In the genomic region with DNA sequence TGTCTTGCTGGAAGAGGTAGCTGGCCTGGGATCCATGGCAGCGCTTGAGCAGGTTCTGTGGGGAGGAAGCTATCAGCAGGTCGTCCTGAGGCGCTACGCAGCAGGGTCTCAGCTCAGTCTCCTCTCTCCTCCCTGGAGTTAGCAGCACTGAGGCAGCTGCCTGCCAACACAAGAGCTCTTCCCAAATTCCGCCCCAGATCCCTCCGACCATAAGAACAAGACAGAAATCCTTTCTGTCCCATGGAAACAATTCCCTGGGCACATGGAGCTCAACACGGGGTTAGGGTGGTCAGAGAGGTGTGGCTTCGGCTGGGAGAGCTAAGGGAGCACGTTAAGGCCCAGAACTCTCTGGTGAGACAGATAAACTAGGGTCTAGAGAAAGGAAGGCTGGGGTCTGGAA, we compare ENCODE assay signal across 25 mouse cellular contexts. TPM values are rescaled to one million over a fixed set of nuclear protein-coding genes. Genes with fewer than 3 reads are reported as not detected.
DNase-seq lines count a peak whose midpoint lies in the region; ATAC-seq and TF ChIP-seq lines count a peak whose summit lies in the region.
"Had no signal": no experiment of that assay in that cellular context is flagged by ENCODE, and none has a peak within 500 bp of the region (broad histone marks: within the 10 kb centered on the region; RNA-seq: fewer than 3 reads in every experiment).

No protein-coding gene starts in this region.

- no peak for DNase-seq in forebrain, embryonic 10.5 days (ENCODE audit: extremely low spot score, low spot score)
- peak; percentile 59 for DNase-seq in R1 (ENCODE audit: low read depth, low spot score)
- no peak for DNase-seq in natural killer cell, adult 2 months (ENCODE audit: low spot score in 2 of 2)
- no peak for DNase-seq in MN1 (ENCODE audit: low spot score)
- DNase-seq: adrenal gland, adult 8-10 months; adrenal gland, postnatal 25 days; cerebellum, adult 11-12 months; cerebellum, adult 8-10 months; cerebellum, postnatal 36 days; embryo, embryonic 11 days; gastrocnemius, postnatal 25 days; heart, adult 18-20 months; heart, postnatal 14 days; heart, postnatal 4 days had no signal

- TF ChIP-seq CTCF in E14TG2a.4 (conservative IDR thresholded peaks at IDR 0.05; ENCODE audit: low read length), result no peak

- ATAC-seq in forebrain, embryonic 12.5 days (ENCODE audit: low FRiP score), result no peak
- ATAC-seq: activated CD4-positive, CD25-positive, alpha-beta regulatory T cell, adult 4 months; forebrain, embryonic 15.5 days; hindbrain, postnatal 0 days; Patski had no signal

- peaks cover 23% of the 10 kb centered on the region for H3K36me3 ChIP-seq in forebrain, embryonic 10.5 days (replicated peaks)
- H3K36me3 ChIP-seq in forebrain, embryonic 12.5 days (replicated peaks), result peaks cover 8% of the 10 kb centered on the region; the same call in 1 of the 2 replicates
- H3K36me3 ChIP-seq in E14TG2a.4 (ENCODE audit: insufficient read depth, low read length), result peaks cover 78% of the 10 kb centered on the region
- H3K36me3 ChIP-seq: forebrain, embryonic 15.5 days had no signal

- no peaks in the 10 kb centered on the region for H3K4me1 ChIP-seq in forebrain, embryonic 10.5 days
- H3K4me1 ChIP-seq in forebrain, embryonic 12.5 days, result no peaks in the 10 kb centered on the region
- peaks cover 59% of the 10 kb centered on the region for H3K4me1 ChIP-seq in E14TG2a.4 (replicated peaks; ENCODE audit: low read depth, low read length)
- H3K4me1 ChIP-seq: forebrain, embryonic 15.5 days; heart, embryonic 12.5 days; heart, embryonic 15.5 days had no signal

- H3K27ac ChIP-seq in forebrain, embryonic 10.5 days, result 0 out of 2 replicates have a peak overlapping the region, but pooled peaks have one; percentile 12
- H3K27ac ChIP-seq in forebrain, embryonic 12.5 days, result no peak overlapping the region
- H3K27ac ChIP-seq: forebrain, embryonic 15.5 days; heart, embryonic 15.5 days; hindbrain, embryonic 14.5 days; hindbrain, postnatal 0 days had no signal

- H3K4me2 ChIP-seq in forebrain, embryonic 12.5 days, result no peak overlapping the region
- H3K4me2 ChIP-seq: forebrain, embryonic 15.5 days; heart, embryonic 12.5 days; heart, embryonic 15.5 days; hindbrain, embryonic 14.5 days had no signal

- no peaks in the 10 kb centered on the region for H3K9me3 ChIP-seq in forebrain, embryonic 10.5 days
- H3K9me3 ChIP-seq in forebrain, embryonic 12.5 days, result no peaks in the 10 kb centered on the region
- H3K9me3 ChIP-seq in E14TG2a.4 (ENCODE audit: low read length), result no peaks in the 10 kb centered on the region
- H3K9me3 ChIP-seq: forebrain, embryonic 15.5 days; heart, embryonic 12.5 days had no signal

- WGBS in forebrain, embryonic 10.5 days, result 84% methylated on average over 9 of the region's 9 CpGs
- WGBS in forebrain, embryonic 12.5 days, result 81% methylated on average over 9 of the region's 9 CpGs

- H3K27me3 ChIP-seq in forebrain, embryonic 10.5 days (ENCODE audit: poor library complexity, severe bottlenecking), result no peaks in the 10 kb centered on the region
- no peaks in the 10 kb centered on the region for H3K27me3 ChIP-seq in forebrain, embryonic 12.5 days
- no peaks in the 10 kb centered on the region for H3K27me3 ChIP-seq in E14TG2a.4 (ENCODE audit: insufficient read depth, low read length)
- H3K27me3 ChIP-seq: forebrain, embryonic 15.5 days; heart, embryonic 12.5 days; heart, embryonic 15.5 days; Patski had no signal

- H3K9ac ChIP-seq in forebrain, embryonic 12.5 days, result no peak overlapping the region
- H3K9ac ChIP-seq: forebrain, embryonic 15.5 days; heart, embryonic 12.5 days; heart, embryonic 15.5 days; hindbrain, embryonic 14.5 days had no signal

- H3K4me3 ChIP-seq in forebrain, embryonic 10.5 days, result no peak overlapping the region
- no peak overlapping the region for H3K4me3 ChIP-seq in forebrain, embryonic 12.5 days (replicated peaks)
- H3K4me3 ChIP-seq in E14TG2a.4 (replicated peaks; ENCODE audit: low read length), result peak overlapping the region; percentile 75
- H3K4me3 ChIP-seq: forebrain, embryonic 15.5 days; heart, embryonic 12.5 days; heart, embryonic 15.5 days had no signal

RNA-seq across cellular contexts. Expression of a gene that starts 23.9 kb away (rescaled TPM):
- polyA plus RNA-seq in forebrain, embryonic 10.5 days (2016; fragmentation: Nextera tagmentation; extraction: Ambion mirVana), result 71.7 and 72.7 TPM in 2 replicates
- polyA plus RNA-seq in forebrain, embryonic 12.5 days (2016; fragmentation: Nextera tagmentation; extraction: Ambion mirVana), result 127 and 132 TPM in 2 replicates

RNA-seq across cellular contexts. Expression of a gene that starts 25.4 kb away (rescaled TPM):
- polyA plus RNA-seq in forebrain, embryonic 10.5 days (2016; fragmentation: Nextera tagmentation; extraction: Ambion mirVana), result 36.0 and 39.9 TPM in 2 replicates
- 46.2 and 51.8 TPM in 2 replicates for polyA plus RNA-seq in forebrain, embryonic 12.5 days (2016; fragmentation: Nextera tagmentation; extraction: Ambion mirVana)

RNA-seq across cellular contexts. Expression of a gene that starts 28.8 kb away (rescaled TPM):
- 0.09 TPM in 1 of 2 replicates, not detected in the other for polyA plus RNA-seq in forebrain, embryonic 10.5 days (2016; fragmentation: Nextera tagmentation; extraction: Ambion mirVana)
- polyA plus RNA-seq in forebrain, embryonic 12.5 days (2016; fragmentation: Nextera tagmentation; extraction: Ambion mirVana), result 0.08 TPM in 1 of 2 replicates, not detected in the other
- polyA plus RNA-seq: embryonic facial prominence, embryonic 11.5 days; forebrain, embryonic 11.5 days; forebrain, embryonic 15.5 days; hindbrain, embryonic 14.5 days had no signal

RNA-seq across cellular contexts. Expression of a gene that starts 34.9 kb away (rescaled TPM):
- 0.14 and 0.17 TPM in 2 replicates for polyA plus RNA-seq in forebrain, embryonic 10.5 days (2016; fragmentation: Nextera tagmentation; extraction: Ambion mirVana)
- 0.24 and 0.79 TPM in 2 replicates for polyA plus RNA-seq in forebrain, embryonic 12.5 days (2016; fragmentation: Nextera tagmentation; extraction: Ambion mirVana)
- polyA plus RNA-seq: embryonic facial prominence, embryonic 11.5 days; forebrain, embryonic 11.5 days had no signal

RNA-seq across cellular contexts. Expression of a gene that starts 43.1 kb away (rescaled TPM):
- 10.8 and 12.7 TPM in 2 replicates for polyA plus RNA-seq in forebrain, embryonic 10.5 days (2016; fragmentation: Nextera tagmentation; extraction: Ambion mirVana)
- polyA plus RNA-seq in forebrain, embryonic 12.5 days (2016; fragmentation: Nextera tagmentation; extraction: Ambion mirVana), result 19.1 and 19.6 TPM in 2 replicates
